In genomic region chr10:13489671-13490070, GRCm38 (mm10) we compare ENCODE assay signal across 23 mouse cellular contexts. TPM values are rescaled to one million over a fixed set of nuclear protein-coding genes. Genes with fewer than 3 reads are reported as not detected.
DNase-seq lines count a peak whose midpoint lies in the region; ATAC-seq and TF ChIP-seq lines count a peak whose summit lies in the region.
"Had no signal": no experiment of that assay in that cellular context is flagged by ENCODE, and none has a peak within 500 bp of the region (broad histone marks: within the 10 kb centered on the region; RNA-seq: fewer than 3 reads in every experiment).

No protein-coding gene starts in this region.

- H3K27me3 ChIP-seq in heart, adult 2 months (ENCODE audit: control insufficient read depth, insufficient read depth, low read length): no peaks in the 10 kb centered on the region
- H3K27me3 ChIP-seq in forebrain, embryonic 12.5 days: no peaks in the 10 kb centered on the region
- H3K27me3 ChIP-seq: forebrain, embryonic 15.5 days; hindbrain, embryonic 13.5 days; limb, embryonic 15.5 days; liver, embryonic 15.5 days; lung, embryonic 15.5 days; midbrain, embryonic 15.5 days; neural tube, embryonic 12.5 days had no signal

- TF ChIP-seq POLR2A in heart, adult 2 months (IDR thresholded peaks at IDR 0.05; ENCODE audit: insufficient read depth, low read depth, low read length): no peak

- WGBS in heart, adult 2 months: 30% methylated on average over 6 of the region's 6 CpGs
- 87% methylated on average over 6 of the region's 6 CpGs for WGBS in forebrain, embryonic 12.5 days

- H3K4me3 ChIP-seq in heart, adult 2 months: no peak overlapping the region
- no peak overlapping the region for H3K4me3 ChIP-seq in brown adipose tissue, adult 24 weeks (ENCODE audit: insufficient read depth, low read depth, low read length)
- H3K4me3 ChIP-seq in forebrain, embryonic 12.5 days (replicated peaks): no peak overlapping the region
- H3K4me3 ChIP-seq: forebrain, embryonic 15.5 days; hindbrain, embryonic 13.5 days; left cerebral cortex, adult 2 months; limb, embryonic 15.5 days; liver, embryonic 15.5 days; lung, embryonic 15.5 days; midbrain, embryonic 15.5 days; neural tube, embryonic 12.5 days had no signal

- no peak for ATAC-seq in forebrain, embryonic 12.5 days (ENCODE audit: low FRiP score)
- ATAC-seq: forebrain, embryonic 15.5 days; midbrain, embryonic 15.5 days had no signal

- no peak for TF ChIP-seq CTCF in heart, adult 2 months (IDR thresholded peaks at IDR 0.05)

- H3K79me2 ChIP-seq in heart, adult 2 months (replicated peaks; ENCODE audit: control insufficient read depth, insufficient read depth, low read length): no peaks in the 10 kb centered on the region

- no peaks in the 10 kb centered on the region; the same call in 1 of the 2 replicates for H3K4me1 ChIP-seq in heart, adult 2 months (ENCODE audit: control insufficient read depth, insufficient read depth, low read length)
- H3K4me1 ChIP-seq in brown adipose tissue, adult 24 weeks (ENCODE audit: control insufficient read depth, insufficient read depth, insufficient read length, low read length): no peaks in the 10 kb centered on the region
- H3K4me1 ChIP-seq in forebrain, embryonic 12.5 days: no peaks in the 10 kb centered on the region
- H3K4me1 ChIP-seq: forebrain, embryonic 15.5 days; limb, embryonic 15.5 days; liver, embryonic 15.5 days; lung, embryonic 15.5 days; midbrain, embryonic 15.5 days; neural tube, embryonic 12.5 days had no signal

- DNase-seq in heart, adult 2 months: peak; percentile 30 to 51
- no peak for DNase-seq in heart, postnatal 25 days (ENCODE audit: low spot score)
- DNase-seq in 3T3-L1 (ENCODE audit: low read depth, low spot score): peak; percentile 76
- peak; percentile 45 for DNase-seq in NIH3T3 (ENCODE audit: low read depth)
- no peak for DNase-seq in left cerebral cortex, postnatal 14 days (ENCODE audit: low spot score in 2 of 2)
- no peak for DNase-seq in frontal cortex, adult 2 months (ENCODE audit: extremely low spot score in 1 of 2, low spot score in 1 of 2)
- DNase-seq: gastrocnemius, postnatal 10 days; kidney, adult 11 months; layer of hippocampus, adult 9-11 months; left cerebral cortex, postnatal 4 days; lung, postnatal 4 days; right cerebral cortex, postnatal 25 days; thymus, postnatal 14 days had no signal

- no peaks in the 10 kb centered on the region; the same call in 1 of the 2 replicates for H3K36me3 ChIP-seq in heart, adult 2 months (ENCODE audit: control insufficient read depth, insufficient read depth, low read length)
- H3K36me3 ChIP-seq in forebrain, embryonic 12.5 days (replicated peaks): no peaks in the 10 kb centered on the region
- H3K36me3 ChIP-seq: forebrain, embryonic 15.5 days; hindbrain, embryonic 13.5 days; limb, embryonic 15.5 days; liver, embryonic 15.5 days; lung, embryonic 15.5 days; midbrain, embryonic 15.5 days; neural tube, embryonic 12.5 days had no signal

- intact Hi-C loops in heart, adult 2 months (cut with DNase I): no loop called here
- intact Hi-C loops in heart, postnatal 25 days (cut with DNase I): no loop called here
- intact Hi-C loops in left cerebral cortex, postnatal 14 days (cut with DNase I): no loop called here

- peak overlapping the region; percentile 53 for H3K27ac ChIP-seq in heart, adult 2 months
- H3K27ac ChIP-seq in brown adipose tissue, adult 24 weeks (replicated peaks; ENCODE audit: low read depth, low read length): 0 out of 2 replicates have a peak overlapping the region, but pooled peaks have one; percentile 0
- H3K27ac ChIP-seq in forebrain, embryonic 12.5 days: no peak overlapping the region
- H3K27ac ChIP-seq: forebrain, embryonic 15.5 days; hindbrain, embryonic 13.5 days; left cerebral cortex, adult 2 months; limb, embryonic 15.5 days; liver, embryonic 15.5 days; lung, embryonic 15.5 days; midbrain, embryonic 15.5 days; neural tube, embryonic 12.5 days had no signal

- no peak overlapping the region for H3K9ac ChIP-seq in heart, adult 2 months (ENCODE audit: low read depth, low read length)
- no peak overlapping the region for H3K9ac ChIP-seq in forebrain, embryonic 12.5 days
- H3K9ac ChIP-seq: forebrain, embryonic 15.5 days; hindbrain, embryonic 13.5 days; limb, embryonic 15.5 days; liver, embryonic 15.5 days; lung, embryonic 15.5 days; midbrain, embryonic 15.5 days; neural tube, embryonic 12.5 days had no signal

- no peaks in the 10 kb centered on the region for H3K9me3 ChIP-seq in forebrain, embryonic 12.5 days
- H3K9me3 ChIP-seq: forebrain, embryonic 15.5 days; hindbrain, embryonic 13.5 days; limb, embryonic 15.5 days; liver, embryonic 15.5 days; lung, embryonic 15.5 days; midbrain, embryonic 15.5 days; neural tube, embryonic 12.5 days had no signal

- H3K4me2 ChIP-seq in forebrain, embryonic 12.5 days: no peak overlapping the region
- H3K4me2 ChIP-seq: forebrain, embryonic 15.5 days; hindbrain, embryonic 13.5 days; limb, embryonic 15.5 days; liver, embryonic 15.5 days; lung, embryonic 15.5 days; midbrain, embryonic 15.5 days; neural tube, embryonic 12.5 days had no signal

- TF ChIP-seq EP300 in heart, adult 2 months (IDR thresholded peaks at IDR 0.05; ENCODE audit: insufficient read depth, low read depth, low read length): no peak

RNA-seq across cellular contexts. Expression of gene Fuca2, which starts 9.7 kb away (rescaled TPM):
- 100 to 1,000 TPM; 202 to 207 TPM for total RNA-seq in heart, adult 2 months (2021)
- 86.2 and 164 TPM in 2 replicates for polyA plus RNA-seq in heart, adult 2 months (2012; rRNA removed)
- 100 to 1,000 TPM; 296 to 317 TPM for total RNA-seq in heart, postnatal 25 days (2021)
- 20.1 and 25.8 TPM in 2 replicates for polyA plus RNA-seq in brown adipose tissue, adult 24 weeks (2012; ENCODE audit: insufficient read depth, insufficient read length, missing spikeins)
- 10 to 100 TPM; 36.0 to 44.8 TPM for total RNA-seq in left cerebral cortex, postnatal 14 days (2021)
- polyA plus RNA-seq in forebrain, embryonic 12.5 days (2016; fragmentation: Nextera tagmentation; extraction: Ambion mirVana): 22.4 and 22.7 TPM in 2 replicates
- polyA plus RNA-seq in frontal cortex, adult 2 months (2012; rRNA removed): 45.3 and 49.9 TPM in 2 replicates

RNA-seq across cellular contexts. Expression of gene Phactr2, which starts 15.5 kb away (rescaled TPM):
- 10 to 100 TPM; 47.7 to 49.3 TPM for total RNA-seq in heart, adult 2 months (2021)
- 15.2 and 23.9 TPM in 2 replicates for polyA plus RNA-seq in heart, adult 2 months (2012; rRNA removed)
- 10 to 100 TPM; 45.0 to 51.5 TPM for total RNA-seq in heart, postnatal 25 days (2021)
- polyA plus RNA-seq in brown adipose tissue, adult 24 weeks (2012; ENCODE audit: insufficient read depth, insufficient read length, missing spikeins): 11.8 and 15.3 TPM in 2 replicates
- 10 to 100 TPM; 15.9 to 18.8 TPM for total RNA-seq in left cerebral cortex, postnatal 14 days (2021)
- polyA plus RNA-seq in forebrain, embryonic 12.5 days (2016; fragmentation: Nextera tagmentation; extraction: Ambion mirVana): 12.4 TPM in 2 replicates
- 14.5 and 16.0 TPM in 2 replicates for polyA plus RNA-seq in frontal cortex, adult 2 months (2012; rRNA removed)

Comparison
In these comparisons a context has a peak if more than half of its experiments do, and no peak if none do; other contexts are left out.
1. DNase-seq: peak in heart, adult 2 months (2 of 2), 3T3-L1 (single experiment) and NIH3T3 (single experiment); none in heart, postnatal 25 days (single experiment), left cerebral cortex, postnatal 14 days (0 of 2) and frontal cortex, adult 2 months (0 of 2).